11 mouse cellular contexts compared by ENCODE assay signal in genomic region chr6:138054166-138054565, GRCm38 (mm10). TPM values are rescaled to one million over a fixed set of nuclear protein-coding genes. Genes with fewer than 3 reads are reported as not detected.
A peak's percentile ranks its signal among the peaks of the same experiment; 100 is the strongest.
DNase-seq lines count a peak whose midpoint lies in the region; ATAC-seq and TF ChIP-seq lines count a peak whose summit lies in the region.
"Had no signal": no experiment of that assay in that cellular context is flagged by ENCODE, and none has a peak within 500 bp of the region (broad histone marks: within the 10 kb centered on the region; RNA-seq: fewer than 3 reads in every experiment).

No protein-coding gene starts in this region.

- no peak overlapping the region for H3K4me2 ChIP-seq in intestine, postnatal 0 days (replicated peaks; ENCODE audit: low read depth)
- no peak overlapping the region for H3K4me2 ChIP-seq in intestine, embryonic 15.5 days (replicated peaks)
- H3K4me2 ChIP-seq in liver, postnatal 0 days (ENCODE audit: low read depth, low read length) = no peak overlapping the region
- no peak overlapping the region for H3K4me2 ChIP-seq in neural tube, embryonic 15.5 days

- no peak overlapping the region for H3K27ac ChIP-seq in intestine, postnatal 0 days (ENCODE audit: low read depth, low read length)
- no peak overlapping the region for H3K27ac ChIP-seq in intestine, embryonic 15.5 days
- H3K27ac ChIP-seq in liver, postnatal 0 days (ENCODE audit: low read depth) = no peak overlapping the region
- no peak overlapping the region for H3K27ac ChIP-seq in neural tube, embryonic 15.5 days (replicated peaks)
- no peak overlapping the region for H3K27ac ChIP-seq in limb, embryonic 10.5 days

- DNase-seq in adrenal gland, postnatal 25 days = peak; percentile 24
- no peak for DNase-seq in liver, postnatal 0 days
- no peak for DNase-seq in cerebellum, adult 11 months
- DNase-seq in limb, embryonic 10.5 days (ENCODE audit: low spot score) = no peak
- DNase-seq: left cerebral cortex, postnatal 4 days had no signal

- no peak for TF ChIP-seq EP300 in liver, postnatal 0 days (IDR thresholded peaks at IDR 0.05; ENCODE audit: low read depth)

- no peak overlapping the region for H3K9ac ChIP-seq in intestine, postnatal 0 days (ENCODE audit: low read depth, low read length)
- H3K9ac ChIP-seq in intestine, embryonic 15.5 days = no peak overlapping the region
- H3K9ac ChIP-seq in liver, postnatal 0 days (replicated peaks) = no peak overlapping the region
- no peak overlapping the region for H3K9ac ChIP-seq in neural tube, embryonic 15.5 days (replicated peaks)

- peak; percentile 72 for TF ChIP-seq CTCF in intestine, postnatal 0 days (IDR thresholded peaks at IDR 0.05; ENCODE audit: low read depth)
- TF ChIP-seq CTCF in E14TG2a.4 (conservative IDR thresholded peaks at IDR 0.05; ENCODE audit: low read length) = peak; percentile 51
- TF ChIP-seq CTCF in liver, postnatal 0 days (IDR thresholded peaks at IDR 0.05; ENCODE audit: low read depth) = peak; percentile 65

- WGBS in intestine, postnatal 0 days = 55% methylated on average over 1 of the region's 1 CpGs
- 55% methylated on average over 1 of the region's 1 CpGs for WGBS in intestine, embryonic 15.5 days
- WGBS in liver, postnatal 0 days (ENCODE audit: insufficient replicate concordance) = 38% methylated on average over 1 of the region's 1 CpGs
- 64% methylated on average over 1 of the region's 1 CpGs for WGBS in neural tube, embryonic 15.5 days
- 61% methylated on average over 1 of the region's 1 CpGs for WGBS in limb, embryonic 10.5 days

- no peaks in the 10 kb centered on the region for H3K9me3 ChIP-seq in intestine, postnatal 0 days (ENCODE audit: control insufficient read depth)
- no peaks in the 10 kb centered on the region for H3K9me3 ChIP-seq in intestine, embryonic 15.5 days
- H3K9me3 ChIP-seq in E14TG2a.4 (ENCODE audit: low read length) = no peaks in the 10 kb centered on the region
- H3K9me3 ChIP-seq in liver, postnatal 0 days (ENCODE audit: low read length) = no peaks in the 10 kb centered on the region
- no peaks in the 10 kb centered on the region for H3K9me3 ChIP-seq in neural tube, embryonic 15.5 days (replicated peaks)
- H3K9me3 ChIP-seq in limb, embryonic 10.5 days (replicated peaks) = no peaks in the 10 kb centered on the region

- no peak overlapping the region for H3K4me3 ChIP-seq in intestine, postnatal 0 days (ENCODE audit: low read depth, low read length)
- no peak overlapping the region for H3K4me3 ChIP-seq in intestine, embryonic 15.5 days (replicated peaks)
- H3K4me3 ChIP-seq in E14TG2a.4 (replicated peaks; ENCODE audit: low read length) = no peak overlapping the region
- H3K4me3 ChIP-seq in liver, postnatal 0 days (ENCODE audit: low read depth, low read length) = no peak overlapping the region
- H3K4me3 ChIP-seq in neural tube, embryonic 15.5 days (replicated peaks) = no peak overlapping the region
- H3K4me3 ChIP-seq in limb, embryonic 10.5 days = no peak overlapping the region
- H3K4me3 ChIP-seq: myocyte had no signal

- no peak for ATAC-seq in intestine, postnatal 0 days
- no peak for ATAC-seq in intestine, embryonic 15.5 days
- ATAC-seq in liver, postnatal 0 days = no peak
- no peak for ATAC-seq in neural tube, embryonic 15.5 days (ENCODE audit: low FRiP score)

- no peaks in the 10 kb centered on the region for H3K36me3 ChIP-seq in intestine, postnatal 0 days (ENCODE audit: control insufficient read depth, insufficient read depth)
- H3K36me3 ChIP-seq in intestine, embryonic 15.5 days = no peaks in the 10 kb centered on the region
- H3K36me3 ChIP-seq in E14TG2a.4 (ENCODE audit: insufficient read depth, low read length) = no peaks in the 10 kb centered on the region
- H3K36me3 ChIP-seq in liver, postnatal 0 days (replicated peaks; ENCODE audit: insufficient read depth, low read length) = no peaks in the 10 kb centered on the region
- no peaks in the 10 kb centered on the region for H3K36me3 ChIP-seq in neural tube, embryonic 15.5 days
- H3K36me3 ChIP-seq in limb, embryonic 10.5 days = no peaks in the 10 kb centered on the region

- H3K4me1 ChIP-seq in intestine, postnatal 0 days (replicated peaks; ENCODE audit: control insufficient read depth, insufficient read depth, low read length) = no peaks in the 10 kb centered on the region
- H3K4me1 ChIP-seq in intestine, embryonic 15.5 days (replicated peaks) = no peaks in the 10 kb centered on the region
- H3K4me1 ChIP-seq in E14TG2a.4 (replicated peaks; ENCODE audit: low read depth, low read length) = peaks cover 8% of the 10 kb centered on the region; the same call in 1 of the 2 replicates
- no peaks in the 10 kb centered on the region for H3K4me1 ChIP-seq in liver, postnatal 0 days (ENCODE audit: insufficient read depth)
- H3K4me1 ChIP-seq in neural tube, embryonic 15.5 days = no peaks in the 10 kb centered on the region
- peaks cover 6% of the 10 kb centered on the region for H3K4me1 ChIP-seq in limb, embryonic 10.5 days

- no peaks in the 10 kb centered on the region for H3K27me3 ChIP-seq in intestine, postnatal 0 days (replicated peaks; ENCODE audit: control insufficient read depth, insufficient read depth, low read length)
- H3K27me3 ChIP-seq in intestine, embryonic 15.5 days (replicated peaks) = no peaks in the 10 kb centered on the region
- H3K27me3 ChIP-seq in E14TG2a.4 (ENCODE audit: insufficient read depth, low read length) = 0 out of 2 replicates have a peak, but pooled peaks cover 5% of the 10 kb centered on the region
- no peaks in the 10 kb centered on the region for H3K27me3 ChIP-seq in liver, postnatal 0 days (ENCODE audit: insufficient read depth, low read length)
- no peaks in the 10 kb centered on the region for H3K27me3 ChIP-seq in neural tube, embryonic 15.5 days (replicated peaks)
- H3K27me3 ChIP-seq in limb, embryonic 10.5 days (ENCODE audit: low read depth, poor library complexity, severe bottlenecking) = no peaks in the 10 kb centered on the region

RNA-seq across cellular contexts. Expression of gene Slc15a5, which starts 25.6 kb away (rescaled TPM):
- 0.21 TPM in 1 of 2 replicates, not detected in the other for polyA plus RNA-seq in intestine, postnatal 0 days (2015; fragmentation: Nextera tagmentation; extraction: Ambion mirVana)
- not detected in 2 replicates for polyA plus RNA-seq in intestine, embryonic 15.5 days (2015; fragmentation: Nextera tagmentation; extraction: Ambion mirVana)
- 0.76 TPM in 1 of 2 replicates, not detected in the other for total RNA-seq in adrenal gland, postnatal 25 days (2021)
- polyA plus RNA-seq in liver, postnatal 0 days (2015; fragmentation: Nextera tagmentation; extraction: Ambion mirVana) = not detected in 2 replicates
- 0.15 and 0.28 TPM in 2 replicates for polyA plus RNA-seq in neural tube, embryonic 15.5 days (2015; fragmentation: Nextera tagmentation; extraction: Ambion mirVana)
- not detected in 2 replicates for polyA plus RNA-seq in limb, embryonic 10.5 days (2016; fragmentation: Nextera tagmentation; extraction: Ambion mirVana)
- total RNA-seq: left cerebral cortex, postnatal 4 days had no signal
- polyA plus RNA-seq: heart, embryonic 16.5 days; myocyte had no signal
